Mouse (Mus musculus): ENCODE results near the gene Clec3b. TPM values are rescaled to one million over a fixed set of nuclear protein-coding genes. Genes with fewer than 3 reads are reported as not detected.

The Clec3b gene
- total and polyA plus RNA-seq, 2 experiments from 2014 or later = 1.6 to 3.9 TPM

DNA sequence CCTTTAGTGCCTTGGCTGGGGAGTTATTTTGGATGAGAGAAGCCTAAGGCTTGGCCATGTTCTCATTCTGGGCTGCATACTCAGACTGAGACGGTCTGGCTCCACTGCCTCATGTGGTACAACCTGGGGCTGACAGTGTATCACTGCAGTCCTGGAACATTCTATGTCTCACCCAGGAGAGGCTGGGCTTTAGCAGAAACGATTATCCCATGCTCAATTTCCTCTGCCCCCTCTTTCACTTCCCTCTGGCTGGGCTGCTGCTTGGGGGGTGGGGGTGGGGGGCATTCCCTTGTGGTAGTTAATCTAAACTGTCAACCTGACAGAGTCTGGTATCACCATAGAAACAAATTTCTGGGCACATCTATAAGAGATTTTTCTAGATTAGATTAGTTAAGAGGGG lies 34.8 kb downstream of the Clec3b start:
- WGBS = 49% methylated on average over 2 of the region's 2 CpGs
- Histone ChIP-seq H3K4me1 (ENCODE audit: insufficient read depth) (no peaks in the 10 kb centered on the region), H3K9ac (no peak overlapping the region), H3K27ac (ENCODE audit: low read depth, low read length) (no peak overlapping the region), H3K4me2 (ENCODE audit: low read depth) (no peak overlapping the region), H3K9me3 (ENCODE audit: low read length) (no peaks in the 10 kb centered on the region), H3K27me3 (ENCODE audit: insufficient read depth, low read length) (no peaks in the 10 kb centered on the region), H3K4me3 (ENCODE audit: low read depth, low read length) (no peak overlapping the region), H3K36me3 (ENCODE audit: insufficient read depth) (no peaks in the 10 kb centered on the region)
- ATAC-seq (no peak), DNase-seq (no peak)
- no peak for TF ChIP-seq CTCF (IDR thresholded peaks at IDR 0.05; ENCODE audit: low read depth)

DNA sequence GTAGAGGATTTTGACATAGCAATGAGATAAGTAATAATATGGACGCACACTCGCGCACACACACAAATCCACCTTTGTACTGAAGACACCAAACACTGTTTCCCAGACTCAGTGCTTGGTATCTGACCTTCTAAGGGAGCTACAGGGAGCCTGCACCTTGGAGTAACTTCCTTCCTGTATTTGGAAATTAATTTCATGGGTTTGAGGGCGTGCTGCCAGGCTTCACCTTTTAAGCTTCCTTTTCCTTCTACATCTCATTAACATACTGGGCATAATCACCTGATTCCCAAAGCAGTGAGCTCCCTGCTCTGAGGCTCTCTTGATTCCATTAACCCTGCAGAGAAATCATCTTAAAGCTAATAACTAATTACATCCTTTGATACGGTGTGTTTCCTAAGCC lies 35.4 kb downstream of the Clec3b start:
- no peak overlapping the region for H3K4me2 ChIP-seq (ENCODE audit: low read depth)
- H3K9ac ChIP-seq = no peak overlapping the region
- no peaks in the 10 kb centered on the region for H3K4me1 ChIP-seq (ENCODE audit: insufficient read depth)
- no peaks in the 10 kb centered on the region for H3K27me3 ChIP-seq (ENCODE audit: insufficient read depth, low read length)
- H3K4me3 ChIP-seq (ENCODE audit: low read depth, low read length) = no peak overlapping the region
- ATAC-seq (no peak), DNase-seq (no peak)
- H3K36me3 ChIP-seq (ENCODE audit: insufficient read depth) = no peaks in the 10 kb centered on the region
- no peak overlapping the region for H3K27ac ChIP-seq (ENCODE audit: low read depth, low read length)
- no peak for TF ChIP-seq CTCF (IDR thresholded peaks at IDR 0.05; ENCODE audit: low read depth)
- H3K9me3 ChIP-seq (ENCODE audit: low read length) = no peaks in the 10 kb centered on the region
- 81% methylated on average over 5 of the region's 5 CpGs for WGBS

DNA sequence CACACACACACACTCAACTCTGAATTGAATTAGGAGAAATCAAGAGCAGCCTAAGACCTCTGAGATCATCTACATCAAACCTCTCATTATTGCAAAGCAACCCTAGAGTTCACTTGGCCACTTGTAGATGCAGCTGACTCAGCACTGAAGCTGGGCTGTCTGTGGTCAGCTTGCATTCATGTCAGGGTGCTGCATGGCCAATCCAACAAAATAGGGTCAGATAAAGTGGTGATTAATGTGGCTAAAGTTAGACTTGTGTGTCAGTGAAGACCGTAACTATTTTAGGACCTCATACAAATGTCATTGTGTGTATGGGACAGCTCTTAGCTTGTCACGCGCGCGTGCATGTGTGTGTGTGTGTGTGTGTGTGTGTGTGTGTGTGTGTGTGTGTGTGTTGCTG lies 36.8 kb downstream of the Clec3b start:
- 97% methylated on average over 5 of the region's 5 CpGs for WGBS
- no peak for DNase-seq

DNA sequence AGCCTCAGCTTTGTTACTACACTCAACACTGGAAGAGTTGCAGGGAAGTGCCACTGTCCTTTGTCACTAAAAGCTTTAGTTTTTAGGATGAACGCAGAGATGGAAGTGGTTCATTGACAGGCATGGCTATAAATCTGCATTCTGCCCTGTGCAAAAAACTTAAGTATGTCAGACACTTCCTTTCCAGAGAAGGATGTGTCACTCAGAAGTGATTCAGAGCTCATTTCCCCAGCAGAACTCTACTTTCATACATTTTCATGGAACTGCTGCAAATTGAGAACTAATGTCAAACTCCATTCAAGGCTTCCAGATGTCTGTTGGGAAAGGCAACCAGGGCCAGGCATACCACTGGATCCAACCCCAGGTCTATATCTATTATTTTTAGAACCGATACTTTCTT lies 37.5 kb downstream of the Clec3b start:
- Histone ChIP-seq H3K9ac (no peak overlapping the region), H3K9me3 (ENCODE audit: low read length) (no peaks in the 10 kb centered on the region), H3K36me3 (ENCODE audit: insufficient read depth) (no peaks in the 10 kb centered on the region), H3K4me1 (ENCODE audit: insufficient read depth) (no peaks in the 10 kb centered on the region), H3K27ac (ENCODE audit: low read depth, low read length) (no peak overlapping the region), H3K27me3 (ENCODE audit: insufficient read depth, low read length) (no peaks in the 10 kb centered on the region), H3K4me3 (ENCODE audit: low read depth, low read length) (no peak overlapping the region), H3K4me2 (ENCODE audit: low read depth) (no peak overlapping the region)
- TF ChIP-seq CTCF (IDR thresholded peaks at IDR 0.05; ENCODE audit: low read depth) = no peak
- DNase-seq = no peak
- no peak for ATAC-seq
- WGBS = 91% methylated on average over 2 of the region's 2 CpGs

More for the DNA sequence above, 36.8 kb downstream of the Clec3b start:
- Histone ChIP-seq H3K9me3 (ENCODE audit: low read length) (no peaks in the 10 kb centered on the region), H3K4me2 (ENCODE audit: low read depth) (no peak overlapping the region), H3K9ac (no peak overlapping the region), H3K36me3 (ENCODE audit: insufficient read depth) (no peaks in the 10 kb centered on the region), H3K4me1 (ENCODE audit: insufficient read depth) (no peaks in the 10 kb centered on the region), H3K27me3 (ENCODE audit: insufficient read depth, low read length) (no peaks in the 10 kb centered on the region), H3K4me3 (ENCODE audit: low read depth, low read length) (no peak overlapping the region), H3K27ac (ENCODE audit: low read depth, low read length) (no peak overlapping the region)
- ATAC-seq = no peak
- no peak for TF ChIP-seq CTCF (IDR thresholded peaks at IDR 0.05; ENCODE audit: low read depth)

DNA sequence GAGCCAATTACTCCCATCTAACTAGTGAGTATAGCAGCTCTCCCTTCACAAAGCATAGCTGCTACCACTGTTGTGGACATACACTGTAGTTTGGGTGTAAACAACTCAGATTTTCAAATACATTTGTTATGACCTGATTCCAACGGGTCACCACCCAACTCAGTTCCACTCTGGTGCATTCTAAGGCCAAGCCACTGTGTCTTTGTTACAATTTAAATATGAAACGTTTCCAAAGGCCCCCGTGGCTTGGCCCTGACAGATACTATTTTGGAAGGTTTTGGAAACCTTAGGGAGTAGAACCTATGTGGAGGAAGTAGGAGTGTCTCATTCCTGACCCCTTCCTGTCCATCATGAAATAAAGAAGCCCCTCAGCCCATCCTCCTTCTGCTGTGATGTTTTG lies 49.4 kb downstream of the Clec3b start:
- ATAC-seq (no peak), DNase-seq (no peak)
- H3K4me3 ChIP-seq (ENCODE audit: low read depth, low read length) = no peak overlapping the region
- H3K27ac ChIP-seq (ENCODE audit: low read depth, low read length) = no peak overlapping the region
- no peak overlapping the region for H3K9ac ChIP-seq
- no peaks in the 10 kb centered on the region for H3K36me3 ChIP-seq (ENCODE audit: insufficient read depth)
- H3K9me3 ChIP-seq (ENCODE audit: low read length) = no peaks in the 10 kb centered on the region
- H3K4me1 ChIP-seq (ENCODE audit: insufficient read depth) = no peaks in the 10 kb centered on the region
- no peak for TF ChIP-seq CTCF (IDR thresholded peaks at IDR 0.05; ENCODE audit: low read depth)
- H3K27me3 ChIP-seq (ENCODE audit: insufficient read depth, low read length) = no peaks in the 10 kb centered on the region
- WGBS = 56% methylated on average over 3 of the region's 3 CpGs
- no peak overlapping the region for H3K4me2 ChIP-seq (ENCODE audit: low read depth)

DNA sequence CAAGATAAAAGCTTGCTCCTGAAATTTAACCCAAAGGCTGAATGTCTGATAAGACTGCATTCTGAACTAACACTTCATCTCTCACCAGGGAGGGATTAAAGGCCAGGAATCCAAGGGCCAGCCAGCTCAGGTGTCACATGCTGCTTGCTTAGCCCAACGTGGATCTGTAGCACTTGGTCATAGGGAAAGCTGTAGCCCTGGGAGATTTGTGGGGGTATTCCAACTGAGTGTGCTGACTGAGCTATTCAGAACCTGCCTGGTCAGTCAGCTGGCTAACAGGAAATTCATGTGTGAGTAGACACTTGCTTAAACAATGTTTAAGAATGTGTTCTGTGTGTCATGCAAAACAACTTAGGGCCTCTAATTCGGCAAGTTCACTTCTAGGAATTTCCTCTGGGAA lies 55.8 kb downstream of the Clec3b start:
- 61% methylated on average over 2 of the region's 2 CpGs for WGBS
- H3K4me1 ChIP-seq (ENCODE audit: insufficient read depth) = no peaks in the 10 kb centered on the region
- no peak overlapping the region for H3K4me3 ChIP-seq (ENCODE audit: low read depth, low read length)
- H3K4me2 ChIP-seq (ENCODE audit: low read depth) = no peak overlapping the region
- DNase-seq (no peak), ATAC-seq (no peak)
- no peaks in the 10 kb centered on the region for H3K36me3 ChIP-seq (ENCODE audit: insufficient read depth)
- no peak overlapping the region for H3K27ac ChIP-seq (ENCODE audit: low read depth, low read length)
- no peaks in the 10 kb centered on the region for H3K9me3 ChIP-seq (ENCODE audit: low read length)
- TF ChIP-seq CTCF (IDR thresholded peaks at IDR 0.05; ENCODE audit: low read depth) = no peak
- no peaks in the 10 kb centered on the region for H3K27me3 ChIP-seq (ENCODE audit: insufficient read depth, low read length)
- H3K9ac ChIP-seq = no peak overlapping the region

DNA sequence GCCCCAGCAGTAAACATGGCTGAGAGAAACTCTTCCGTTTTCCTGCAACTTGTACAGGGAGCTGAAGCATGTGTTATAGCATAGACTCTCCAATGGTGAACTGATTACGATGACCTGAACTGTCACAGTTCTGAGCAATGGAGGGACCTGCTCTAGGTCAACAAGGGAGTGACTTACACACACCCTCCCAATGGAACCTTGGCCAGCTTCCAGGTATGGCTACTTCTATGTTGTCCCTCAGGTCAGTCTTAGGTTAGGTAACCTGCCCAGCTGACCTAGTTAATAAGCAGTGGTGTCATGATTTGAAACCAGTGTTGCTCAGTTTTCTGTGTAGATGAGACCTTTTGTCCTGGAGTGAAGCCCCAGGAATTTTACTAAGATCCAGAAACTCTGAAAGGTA lies 56.2 kb downstream of the Clec3b start:
- Histone ChIP-seq H3K4me1 (ENCODE audit: insufficient read depth) (no peaks in the 10 kb centered on the region), H3K4me3 (ENCODE audit: low read depth, low read length) (no peak overlapping the region), H3K27me3 (ENCODE audit: insufficient read depth, low read length) (no peaks in the 10 kb centered on the region), H3K36me3 (ENCODE audit: insufficient read depth) (no peaks in the 10 kb centered on the region), H3K27ac (ENCODE audit: low read depth, low read length) (no peak overlapping the region), H3K4me2 (ENCODE audit: low read depth) (no peak overlapping the region), H3K9ac (no peak overlapping the region), H3K9me3 (ENCODE audit: low read length) (no peaks in the 10 kb centered on the region)
- WGBS = 83% methylated on average over 2 of the region's 2 CpGs
- ATAC-seq (no peak), DNase-seq (no peak)
- TF ChIP-seq CTCF (IDR thresholded peaks at IDR 0.05; ENCODE audit: low read depth) = no peak

Other genes with a start within 250 kb of the Clec3b start
- 12.3 and 12.6 TPM in 2 replicates for gene Zfp105, start 227.9 kb upstream of the Clec3b start, total RNA-seq (2014; rRNA removed)
- gene Zfp105, start 227.9 kb upstream of the Clec3b start, polyA plus RNA-seq (2015; fragmentation: Nextera tagmentation; extraction: Ambion mirVana) = 5.6 and 7.0 TPM in 2 replicates
- 13.0 and 23.2 TPM in 2 replicates for gene 1110059G10Rik, start 199.9 kb upstream of the Clec3b start, total RNA-seq (2014; rRNA removed)
- gene 1110059G10Rik, start 199.9 kb upstream of the Clec3b start, polyA plus RNA-seq (2015; fragmentation: Nextera tagmentation; extraction: Ambion mirVana) = 41.4 and 53.1 TPM in 2 replicates
- 8.4 and 14.2 TPM in 2 replicates for gene Kif15, start 199.9 kb upstream of the Clec3b start, total RNA-seq (2014; rRNA removed)
- 3.8 and 5.6 TPM in 2 replicates for gene Kif15, start 199.9 kb upstream of the Clec3b start, polyA plus RNA-seq (2015; fragmentation: Nextera tagmentation; extraction: Ambion mirVana)
- 17.7 and 21.9 TPM in 2 replicates for gene Tmem42, start 129.6 kb upstream of the Clec3b start, total RNA-seq (2014; rRNA removed)
- gene Tmem42, start 129.6 kb upstream of the Clec3b start, polyA plus RNA-seq (2015; fragmentation: Nextera tagmentation; extraction: Ambion mirVana) = 33.6 and 38.3 TPM in 2 replicates
- 0.52 and 0.54 TPM in 2 replicates for gene Tgm4, start 116.2 kb upstream of the Clec3b start, total RNA-seq (2014; rRNA removed)
- 0.46 and 0.48 TPM in 2 replicates for gene Tgm4, start 116.2 kb upstream of the Clec3b start, polyA plus RNA-seq (2015; fragmentation: Nextera tagmentation; extraction: Ambion mirVana)
- gene Zdhhc3, start 37.7 kb upstream of the Clec3b start, total RNA-seq (2014; rRNA removed) = 68.9 and 75.5 TPM in 2 replicates
- gene Zdhhc3, start 37.7 kb upstream of the Clec3b start, polyA plus RNA-seq (2015; fragmentation: Nextera tagmentation; extraction: Ambion mirVana) = 75.7 and 85.3 TPM in 2 replicates
- 40.3 and 47.5 TPM in 2 replicates for gene Exosc7, start 37.7 kb upstream of the Clec3b start, total RNA-seq (2014; rRNA removed)
- 64.1 and 65.0 TPM in 2 replicates for gene Exosc7, start 37.7 kb upstream of the Clec3b start, polyA plus RNA-seq (2015; fragmentation: Nextera tagmentation; extraction: Ambion mirVana)
- 0.48 and 0.92 TPM in 2 replicates for gene Cdcp1, start 65.1 kb downstream of the Clec3b start, total RNA-seq (2014; rRNA removed)
- 0.10 and 0.16 TPM in 2 replicates for gene Cdcp1, start 65.1 kb downstream of the Clec3b start, polyA plus RNA-seq (2015; fragmentation: Nextera tagmentation; extraction: Ambion mirVana)
- 175 and 182 TPM in 2 replicates for gene Tmem158, start 109.8 kb downstream of the Clec3b start, total RNA-seq (2014; rRNA removed)
- gene Tmem158, start 109.8 kb downstream of the Clec3b start, polyA plus RNA-seq (2015; fragmentation: Nextera tagmentation; extraction: Ambion mirVana) = 103 and 113 TPM in 2 replicates
- gene Lars2, start 216.0 kb downstream of the Clec3b start, total RNA-seq (2014; rRNA removed) = 83.3 and 174 TPM in 2 replicates
- 876 and 957 TPM in 2 replicates for gene Lars2, start 216.0 kb downstream of the Clec3b start, polyA plus RNA-seq (2015; fragmentation: Nextera tagmentation; extraction: Ambion mirVana)